Comparison of ENCODE assay signal across 9 mouse cellular contexts in the genomic region with DNA sequence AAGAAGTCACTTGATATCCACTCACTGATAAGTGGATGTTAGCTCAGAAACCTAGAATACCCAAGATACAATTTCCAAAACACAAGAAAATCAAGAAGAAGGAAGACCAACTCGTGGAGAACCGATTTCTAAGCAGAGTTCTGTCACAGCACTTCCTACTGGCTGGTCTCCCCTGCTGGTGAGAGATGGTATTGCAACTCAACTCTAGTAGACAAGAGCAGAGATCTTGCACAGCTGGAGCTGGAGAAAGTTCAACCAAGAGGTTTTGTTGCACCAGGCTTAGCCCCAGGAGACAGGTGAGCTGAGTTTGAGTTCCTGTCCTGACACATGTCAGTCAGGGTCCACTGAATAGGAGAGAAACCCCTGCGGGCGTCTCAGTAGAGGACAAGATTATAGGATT. TPM values are rescaled to one million over a fixed set of nuclear protein-coding genes. Genes with fewer than 3 reads are reported as not detected.
A peak's percentile ranks its signal among the peaks of the same experiment; 100 is the strongest.
DNase-seq lines count a peak whose midpoint lies in the region; ATAC-seq and TF ChIP-seq lines count a peak whose summit lies in the region.
"Had no signal": no experiment of that assay in that cellular context is flagged by ENCODE, and none has a peak within 500 bp of the region (broad histone marks: within the 10 kb centered on the region; RNA-seq: fewer than 3 reads in every experiment).

No protein-coding gene starts in this region.

- H3K27me3 ChIP-seq in heart, postnatal 0 days (ENCODE audit: control insufficient read depth, insufficient read depth, low read length), result 0 out of 2 replicates have a peak, but pooled peaks cover 4% of the 10 kb centered on the region
- peaks cover 27% of the 10 kb centered on the region for H3K27me3 ChIP-seq in heart, embryonic 12.5 days (replicated peaks)
- H3K27me3 ChIP-seq: limb, embryonic 15.5 days had no signal

- peak; percentile 79 for DNase-seq in heart, postnatal 0 days (ENCODE audit: low spot score)
- DNase-seq in CD8-positive naive resting alpha-beta T cell, adult 2 months (ENCODE audit: low read depth in 2 of 2, low spot score in 2 of 2), result peak; percentile 79 to 82
- peak; percentile 90 for DNase-seq in brain, adult 2 months (ENCODE audit: low read depth, low spot score)
- peak; percentile 30 for DNase-seq in fibroblast of lung, adult 2 months (ENCODE audit: low read depth)
- DNase-seq in large intestine, adult 2 months (ENCODE audit: low read depth, low spot score), result peak; percentile 36
- DNase-seq in lung, postnatal 36 days, result peak; percentile 94
- peak; percentile 83 for DNase-seq in testis, postnatal 10 days (ENCODE audit: low spot score)

- ATAC-seq in heart, postnatal 0 days (ENCODE audit: insufficient read depth, low read depth), result no peak
- ATAC-seq in heart, embryonic 12.5 days (ENCODE audit: insufficient number of reproducible peaks, low FRiP score), result no peak

- no peaks in the 10 kb centered on the region for H3K36me3 ChIP-seq in heart, postnatal 0 days (replicated peaks; ENCODE audit: control insufficient read depth, insufficient read depth, low read length)
- H3K36me3 ChIP-seq in heart, embryonic 12.5 days, result no peaks in the 10 kb centered on the region
- H3K36me3 ChIP-seq: limb, embryonic 15.5 days had no signal

- 32% methylated on average over 4 of the region's 4 CpGs for WGBS in heart, postnatal 0 days
- WGBS in heart, embryonic 12.5 days, result 41% methylated on average over 4 of the region's 4 CpGs
- WGBS in large intestine, adult 2 months, result 37% methylated on average over 4 of the region's 4 CpGs

- no peak overlapping the region for H3K4me2 ChIP-seq in heart, postnatal 0 days (ENCODE audit: low read depth, low read length)
- no peak overlapping the region for H3K4me2 ChIP-seq in heart, embryonic 12.5 days
- H3K4me2 ChIP-seq: limb, embryonic 15.5 days had no signal

- no peak overlapping the region for H3K9ac ChIP-seq in heart, postnatal 0 days (replicated peaks; ENCODE audit: low read depth, low read length)
- H3K9ac ChIP-seq in heart, embryonic 12.5 days, result no peak overlapping the region
- H3K9ac ChIP-seq: limb, embryonic 15.5 days had no signal

- TF ChIP-seq EP300 in heart, postnatal 0 days (IDR thresholded peaks at IDR 0.05; ENCODE audit: low read depth), result no peak

- H3K27ac ChIP-seq in heart, postnatal 0 days (ENCODE audit: low read depth), result no peak overlapping the region
- H3K27ac ChIP-seq in heart, embryonic 12.5 days (ENCODE audit: poor library complexity, severe bottlenecking), result no peak overlapping the region
- H3K27ac ChIP-seq: limb, embryonic 15.5 days had no signal

- TF ChIP-seq CTCF in heart, postnatal 0 days (IDR thresholded peaks at IDR 0.05; ENCODE audit: low read depth), result peak; percentile 93

- H3K4me1 ChIP-seq in heart, postnatal 0 days (ENCODE audit: control insufficient read depth, insufficient read depth), result no peaks in the 10 kb centered on the region
- H3K4me1 ChIP-seq in heart, embryonic 12.5 days (replicated peaks), result peaks cover 21% of the 10 kb centered on the region

- no peaks in the 10 kb centered on the region for H3K9me3 ChIP-seq in heart, postnatal 0 days (replicated peaks; ENCODE audit: control insufficient read depth, low read length)
- H3K9me3 ChIP-seq in heart, embryonic 12.5 days (replicated peaks), result no peaks in the 10 kb centered on the region
- H3K9me3 ChIP-seq: limb, embryonic 15.5 days had no signal

- no peak overlapping the region for H3K4me3 ChIP-seq in heart, postnatal 0 days (ENCODE audit: low read depth, low read length)
- no peak overlapping the region for H3K4me3 ChIP-seq in heart, embryonic 12.5 days
- H3K4me3 ChIP-seq: limb, embryonic 15.5 days had no signal

RNA-seq across cellular contexts. Expression of gene Socs1, which starts 18.2 kb away (rescaled TPM):
- total RNA-seq in heart, postnatal 0 days (2014; rRNA removed; ENCODE audit: low replicate concordance), result 0.80 and 5.0 TPM in 2 replicates
- polyA plus RNA-seq in heart, postnatal 0 days (2015; fragmentation: Nextera tagmentation; extraction: Ambion mirVana), result 2.7 and 3.2 TPM in 2 replicates
- 6.0 and 6.2 TPM in 2 replicates for polyA plus RNA-seq in heart, embryonic 12.5 days (2016; fragmentation: Nextera tagmentation; extraction: Ambion mirVana)
- 6.1 and 10.7 TPM in 2 replicates for polyA plus RNA-seq in large intestine, adult 2 months (2012; rRNA removed)

RNA-seq across cellular contexts. Expression of gene Tnp2, which starts 21.3 kb away (rescaled TPM):
- not detected in 2 replicates for total RNA-seq in heart, postnatal 0 days (2014; rRNA removed; ENCODE audit: low replicate concordance)
- not detected in 2 replicates for polyA plus RNA-seq in heart, postnatal 0 days (2015; fragmentation: Nextera tagmentation; extraction: Ambion mirVana)
- polyA plus RNA-seq in heart, embryonic 12.5 days (2016; fragmentation: Nextera tagmentation; extraction: Ambion mirVana), result not detected in 2 replicates
- 0.37 TPM in 1 of 2 replicates, not detected in the other for polyA plus RNA-seq in large intestine, adult 2 months (2012; rRNA removed)
- polyA plus RNA-seq: limb, embryonic 15.5 days had no signal

RNA-seq across cellular contexts. Expression of gene Prm3, which starts 23.6 kb away (rescaled TPM):
- not detected in 2 replicates for total RNA-seq in heart, postnatal 0 days (2014; rRNA removed; ENCODE audit: low replicate concordance)
- not detected in 2 replicates for polyA plus RNA-seq in heart, postnatal 0 days (2015; fragmentation: Nextera tagmentation; extraction: Ambion mirVana)
- polyA plus RNA-seq in heart, embryonic 12.5 days (2016; fragmentation: Nextera tagmentation; extraction: Ambion mirVana), result not detected in 2 replicates
- polyA plus RNA-seq in large intestine, adult 2 months (2012; rRNA removed), result not detected in 2 replicates
- polyA plus RNA-seq: limb, embryonic 15.5 days had no signal

RNA-seq across cellular contexts. Expression of gene Prm2, which starts 28.8 kb away (rescaled TPM):
- not detected in 2 replicates for total RNA-seq in heart, postnatal 0 days (2014; rRNA removed; ENCODE audit: low replicate concordance)
- not detected in 2 replicates for polyA plus RNA-seq in heart, postnatal 0 days (2015; fragmentation: Nextera tagmentation; extraction: Ambion mirVana)
- polyA plus RNA-seq in heart, embryonic 12.5 days (2016; fragmentation: Nextera tagmentation; extraction: Ambion mirVana), result not detected in 2 replicates
- polyA plus RNA-seq in large intestine, adult 2 months (2012; rRNA removed), result 0.26 TPM in 1 of 2 replicates, not detected in the other
- polyA plus RNA-seq: limb, embryonic 15.5 days had no signal

RNA-seq across cellular contexts. Expression of gene Prm1, which starts 38.5 kb away (rescaled TPM):
- total RNA-seq in heart, postnatal 0 days (2014; rRNA removed; ENCODE audit: low replicate concordance), result not detected in 2 replicates
- not detected in 2 replicates for polyA plus RNA-seq in heart, postnatal 0 days (2015; fragmentation: Nextera tagmentation; extraction: Ambion mirVana)
- polyA plus RNA-seq in heart, embryonic 12.5 days (2016; fragmentation: Nextera tagmentation; extraction: Ambion mirVana), result 0.48 TPM in 1 of 2 replicates, not detected in the other
- 0.50 TPM in 1 of 2 replicates, not detected in the other for polyA plus RNA-seq in large intestine, adult 2 months (2012; rRNA removed)

Comparison
In these comparisons a context has a peak if more than half of its experiments do, and no peak if none do; other contexts are left out.
1. DNase-seq: peak in every context shown above with its lines; median percentile 94 in lung, postnatal 36 days; 90 in brain, adult 2 months; 83 in testis, postnatal 10 days; 80 in CD8-positive naive resting alpha-beta T cell, adult 2 months; 79 in heart, postnatal 0 days; 36 in large intestine, adult 2 months; 30 in fibroblast of lung, adult 2 months.